Mouse (Mus musculus) hindbrain, embryonic 16.5 days (tissue): ENCODE data around the gene Tubb4b. TPM values are rescaled to one million over a fixed set of nuclear protein-coding genes. Genes with fewer than 3 reads are reported as not detected.

Experiments
- ATAC-seq: fragments of 200-750 bp; cut with Nextera tagmentation; 2 replicates; pipeline ENCODE4 v1.8.0; 2017; ENCODE audit warnings: moderate TSS enrichment, moderate library complexity
- H3K27ac ChIP-seq: fragments of 300-500 bp; sonication (generic); 2 replicates; pipeline ENCODE4 v1.5.1; 2014; ENCODE audit warnings: low read depth, mild to moderate bottlenecking, control low read depth, low read length, moderate library complexity
- H3K27me3 ChIP-seq: fragments of 300-500 bp; sonication (generic); replicated peaks from 2 replicates; pipeline ENCODE4 v1.6.1; 2014; ENCODE audit warnings: low read length; ENCODE audit not compliant: control insufficient read depth, insufficient read depth
- H3K36me3 ChIP-seq: fragments of 300-500 bp; sonication (generic); 2 replicates; pipeline ENCODE4 v1.6.1; 2014; ENCODE audit warnings: mild to moderate bottlenecking, low read length, moderate library complexity, mixed read lengths; ENCODE audit not compliant: control insufficient read depth, insufficient read depth
- H3K4me1 ChIP-seq: fragments of 300-500 bp; sonication (generic); 2 replicates; pipeline ENCODE4 v1.6.1; 2014; ENCODE audit warnings: low read depth, low read length; ENCODE audit not compliant: control insufficient read depth, insufficient read depth
- H3K4me2 ChIP-seq: fragments of 300-500 bp; sonication (generic); 2 replicates; pipeline ENCODE4 v1.6.1; 2014; ENCODE audit warnings: mild to moderate bottlenecking, low read length, control low read depth, moderate library complexity
- H3K4me3 ChIP-seq: fragments of 300-500 bp; sonication (generic); 2 replicates; pipeline ENCODE4 v1.5.1; 2014; ENCODE audit warnings: mild to moderate bottlenecking, low read length, control low read depth, moderate library complexity
- H3K9ac ChIP-seq: fragments of 300-500 bp; sonication (generic); 2 replicates; pipeline ENCODE4 v1.6.1; 2014; ENCODE audit warnings: low read depth, mild to moderate bottlenecking, control low read depth, low read length, moderate library complexity
- H3K9me3 ChIP-seq: fragments of 300-500 bp; sonication (generic); 2 replicates; pipeline ENCODE4 v1.6.1; 2014; ENCODE audit warnings: mild to moderate bottlenecking, low read length, moderate library complexity; ENCODE audit not compliant: control insufficient read depth
- WGBS: fragments of 180-500 bp; shearing (Covaris S2); extraction: QIAGEN DNeasy Blood & Tissue Kit; methylation state at CpG from one replicate; pipeline ENCODE4 v1.1.7; 2014; 5-methylcytosine and 5-hydroxymethylcytosine counted together
- polyA plus RNA-seq: library from polyadenylated mRNA; unstranded; fragments of >200 nt; fragmentation: Nextera tagmentation; extraction: Ambion mirVana; gene quantifications from 2 replicates; pipeline ENCODE4 v1.2.1, GENCODE M21; 2015

Tubb4b gene
- polyA plus RNA-seq, 1 experiment from 2014 or later, result 553 TPM

DNA sequence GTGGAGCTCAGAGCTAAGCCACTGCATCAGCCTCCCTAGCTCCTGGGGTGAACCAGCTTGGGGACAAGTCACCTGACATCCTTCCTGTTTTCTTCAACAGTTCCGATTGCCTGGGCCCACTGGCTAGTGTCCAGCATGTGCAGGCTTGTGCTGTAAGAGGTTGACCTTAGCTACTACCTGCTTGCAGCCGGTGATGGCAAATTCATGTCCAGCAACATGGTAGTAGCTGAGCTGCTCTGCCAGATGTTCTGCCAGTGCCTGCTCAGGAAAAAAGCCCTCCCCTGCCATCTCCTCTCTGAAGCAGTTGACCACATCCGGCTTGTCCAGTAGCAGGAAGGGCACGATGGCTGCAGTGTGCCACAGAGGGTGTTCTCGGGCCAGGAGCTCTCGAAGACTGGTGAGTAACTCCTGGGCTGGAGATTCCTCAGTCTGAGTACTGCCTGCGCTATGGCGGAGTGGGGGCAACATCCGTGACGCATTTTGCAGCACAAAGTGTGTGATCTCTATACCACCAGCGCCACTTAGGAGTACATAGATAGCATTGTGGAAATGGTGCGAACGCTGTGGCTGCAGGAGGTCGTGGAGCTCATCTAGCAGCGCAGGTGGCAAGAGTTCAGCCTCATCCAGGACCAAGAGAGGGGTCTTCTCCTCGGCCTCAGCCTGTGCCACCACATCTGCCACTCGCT, 29.9 kb downstream of the Tubb4b start:
- ATAC-seq, result no peak
- Histone ChIP-seq H3K27me3 (peaks cover 23% of the 10 kb centered on the region), H3K4me2 (no peak overlapping the region), H3K4me1 (no peaks in the 10 kb centered on the region), H3K9ac (no peak overlapping the region), H3K4me3 (no peak overlapping the region), H3K27ac (no peak overlapping the region), H3K36me3 (peaks cover 8% of the 10 kb centered on the region), H3K9me3 (no peaks in the 10 kb centered on the region)
- 82% methylated on average over 17 of the region's 17 CpGs for WGBS

DNA sequence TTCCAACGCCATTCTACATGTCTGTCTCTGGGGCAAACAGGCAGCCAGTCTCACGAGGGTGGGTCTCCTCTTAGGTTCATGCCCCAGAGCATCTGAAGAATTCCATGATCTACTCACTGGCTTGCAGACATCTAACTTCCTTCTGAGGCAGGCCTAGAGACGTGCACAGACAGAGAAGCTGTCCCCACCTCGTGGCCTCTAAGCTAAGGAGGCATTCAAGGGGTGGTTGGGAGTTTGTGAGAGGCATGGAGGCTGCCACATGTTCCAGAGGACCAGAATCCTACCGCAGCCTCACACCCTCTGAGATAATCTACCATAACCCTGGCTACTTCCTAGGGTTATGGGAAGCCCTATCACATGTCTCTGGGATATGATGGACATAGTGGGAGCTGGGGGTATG, 30.5 kb downstream of the Tubb4b start:
- Histone ChIP-seq H3K27me3 (peaks cover 23% of the 10 kb centered on the region), H3K36me3 (peaks cover 4% of the 10 kb centered on the region), H3K4me3 (no peak overlapping the region), H3K27ac (no peak overlapping the region), H3K4me1 (no peaks in the 10 kb centered on the region), H3K4me2 (no peak overlapping the region), H3K9me3 (no peaks in the 10 kb centered on the region), H3K9ac (no peak overlapping the region)
- no peak for ATAC-seq
- 75% methylated on average over 5 of the region's 5 CpGs for WGBS

DNA sequence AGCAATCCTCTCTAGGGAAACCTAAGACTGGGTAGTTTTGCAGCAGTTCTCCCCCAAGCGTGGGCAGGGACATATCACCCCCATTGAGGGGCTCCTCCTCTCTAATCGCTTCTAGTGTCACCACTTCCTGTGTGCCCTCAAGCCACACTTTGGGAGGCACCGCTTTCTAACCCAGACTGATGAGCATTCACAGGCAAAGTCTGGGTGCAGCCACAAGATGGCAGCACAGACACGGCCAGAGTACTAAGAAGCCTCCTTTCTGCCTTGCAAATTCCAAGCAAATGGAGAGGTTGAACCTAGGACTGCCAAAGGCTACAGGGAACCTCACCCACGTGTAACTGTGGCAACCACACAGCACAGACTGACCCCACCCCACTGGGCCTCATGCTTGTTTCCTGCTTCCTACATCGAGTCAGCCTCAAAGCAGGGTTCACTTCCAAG, 31.2 kb downstream of the Tubb4b start:
- 0% methylated on average over 6 of the region's 6 CpGs for WGBS
- Histone ChIP-seq H3K4me1 (no peaks in the 10 kb centered on the region), H3K9me3 (no peaks in the 10 kb centered on the region), H3K4me3 (no peak overlapping the region), H3K4me2 (no peak overlapping the region), H3K36me3 (no peaks in the 10 kb centered on the region), H3K9ac (0 out of 2 replicates have a peak overlapping the region, but pooled peaks have one; percentile 12), H3K27me3 (peaks cover 23% of the 10 kb centered on the region), H3K27ac (no peak overlapping the region)
- ATAC-seq, result peak; percentile 75

DNA sequence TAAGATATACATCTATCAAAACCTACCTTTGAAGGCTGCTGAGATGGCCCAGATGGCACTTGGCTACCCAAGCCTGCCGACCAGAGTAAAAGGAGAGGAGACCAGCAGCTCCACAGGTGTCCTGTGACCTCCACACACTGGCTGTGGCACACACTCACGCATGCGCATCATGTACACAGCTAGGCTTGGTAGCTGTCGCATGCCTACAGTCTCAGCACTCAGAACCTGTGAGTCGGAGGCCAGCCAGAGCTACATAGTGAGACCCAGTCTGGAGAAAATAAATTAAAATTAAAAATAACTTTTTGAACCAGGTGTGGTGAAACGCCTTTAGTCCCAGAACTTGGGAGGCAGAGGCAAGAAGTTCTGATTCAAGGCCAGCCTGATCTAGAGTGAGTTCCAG, 36.7 kb downstream of the Tubb4b start:
- Histone ChIP-seq H3K4me3 (no peak overlapping the region), H3K4me2 (no peak overlapping the region), H3K27me3 (no peaks in the 10 kb centered on the region), H3K9ac (no peak overlapping the region), H3K36me3 (no peaks in the 10 kb centered on the region), H3K4me1 (peaks cover 11% of the 10 kb centered on the region; the same call in 1 of the 2 replicates), H3K27ac (no peak overlapping the region), H3K9me3 (no peaks in the 10 kb centered on the region)
- 79% methylated on average over 6 of the region's 6 CpGs for WGBS
- no peak for ATAC-seq

DNA sequence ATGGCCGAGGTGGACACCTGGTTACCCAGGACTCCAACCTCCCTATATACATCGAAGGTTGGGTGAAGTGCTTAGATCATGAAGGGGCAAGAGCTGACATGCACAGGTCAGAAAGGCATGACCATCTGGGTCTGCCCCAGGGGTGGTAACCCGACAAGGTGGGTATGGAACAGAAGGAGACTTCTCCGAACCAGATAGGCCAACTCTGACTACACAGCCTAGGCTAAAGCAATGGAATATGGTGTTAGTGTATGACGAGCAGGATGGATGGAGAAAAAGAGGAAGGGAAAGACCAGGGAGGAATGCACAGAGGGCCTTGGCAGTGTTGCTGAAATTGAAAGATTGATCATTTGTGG, 37.9 kb downstream of the Tubb4b start:
- peak overlapping the region; percentile 83 for H3K4me2 ChIP-seq
- H3K27me3 ChIP-seq, result no peaks in the 10 kb centered on the region
- H3K4me3 ChIP-seq, result no peak overlapping the region
- ATAC-seq, result no peak
- H3K36me3 ChIP-seq, result no peaks in the 10 kb centered on the region
- no peak overlapping the region; the same call in 1 of the 2 replicates for H3K9ac ChIP-seq
- H3K4me1 ChIP-seq, result peaks cover 17% of the 10 kb centered on the region
- 28% methylated on average over 5 of the region's 5 CpGs for WGBS
- H3K27ac ChIP-seq, result no peak overlapping the region; the same call in 1 of the 2 replicates
- H3K9me3 ChIP-seq, result no peaks in the 10 kb centered on the region

DNA sequence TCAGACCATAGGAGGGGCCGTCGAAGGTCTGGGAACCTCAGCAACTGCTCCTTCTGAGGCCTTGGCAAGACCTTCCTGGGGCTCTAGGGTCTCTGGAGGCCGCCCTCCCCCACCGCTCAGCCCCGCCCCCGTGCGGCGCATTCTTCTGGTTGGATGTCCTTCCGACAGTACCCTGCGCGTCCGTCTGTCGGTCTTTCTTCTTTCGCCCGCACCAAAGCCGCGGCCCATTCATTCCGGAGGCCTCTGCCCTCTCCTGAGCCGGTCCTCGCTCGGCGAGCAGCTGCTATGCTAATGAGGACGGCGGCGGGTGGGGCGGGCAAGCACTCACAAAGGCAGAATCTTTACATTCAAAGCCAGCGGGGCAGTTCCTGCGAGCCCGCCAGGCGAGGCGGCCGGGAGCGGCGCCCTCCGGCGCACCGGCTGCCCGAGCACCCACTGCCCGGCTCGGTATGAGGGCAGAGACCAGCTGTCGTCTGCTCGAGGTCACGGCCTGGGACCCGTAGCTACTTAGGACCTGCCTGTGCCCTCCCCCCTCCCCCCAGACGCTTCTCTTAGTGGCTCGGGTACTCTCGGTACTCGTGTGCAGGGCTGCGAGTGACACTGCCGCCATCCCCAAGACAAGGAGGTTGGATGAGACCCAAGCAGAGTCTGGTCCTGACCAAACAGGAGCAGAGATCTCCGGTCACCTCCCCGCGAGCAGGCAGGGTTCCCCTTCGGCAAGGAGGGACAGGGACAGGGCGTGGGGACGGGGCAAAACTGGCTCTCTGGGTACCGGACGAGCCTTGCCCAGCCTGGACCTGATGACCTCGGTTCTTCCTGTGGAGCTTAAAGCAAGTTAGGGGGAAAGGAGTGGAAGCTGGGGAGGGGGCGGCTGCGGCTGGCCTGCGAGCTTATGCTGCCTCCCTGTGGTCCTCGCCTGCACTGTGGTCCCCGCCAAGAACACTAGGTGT, 38.6 kb downstream of the Tubb4b start:
- Histone ChIP-seq H3K9ac (peak overlapping the region; percentile 71), H3K27ac (peak overlapping the region; percentile 83), H3K4me2 (peak overlapping the region; percentile 83), H3K4me3 (peak overlapping the region; percentile 47), H3K9me3 (no peaks in the 10 kb centered on the region), H3K27me3 (no peaks in the 10 kb centered on the region), H3K4me1 (peaks cover 17% of the 10 kb centered on the region), H3K36me3 (no peaks in the 10 kb centered on the region)
- under 1% methylated on average over 54 of the region's 64 CpGs for WGBS
- ATAC-seq, result peak; percentile 73

DNA sequence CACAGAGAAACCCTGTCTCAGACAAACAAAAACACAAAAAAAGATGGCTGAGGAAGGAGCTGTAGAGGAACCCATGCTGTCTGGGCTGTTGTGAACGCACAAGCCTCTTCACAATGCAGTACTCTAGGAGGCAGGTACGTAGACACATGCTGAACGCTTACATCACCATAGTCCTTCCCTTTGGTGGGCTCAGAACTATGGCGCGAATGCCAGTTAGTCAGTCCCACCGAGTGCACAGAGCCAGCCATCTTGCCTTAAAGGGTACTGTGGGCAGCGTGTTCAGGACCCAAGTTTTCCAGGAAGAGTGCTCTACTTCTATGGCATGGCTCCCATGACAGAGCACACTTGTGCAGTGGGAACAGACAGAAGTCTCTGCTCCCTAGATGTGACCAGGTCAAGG, 40.0 kb downstream of the Tubb4b start:
- ATAC-seq, result no peak
- no peaks in the 10 kb centered on the region for H3K27me3 ChIP-seq
- no peak overlapping the region for H3K4me2 ChIP-seq
- H3K9me3 ChIP-seq, result no peaks in the 10 kb centered on the region
- peaks cover 22% of the 10 kb centered on the region for H3K4me1 ChIP-seq
- 77% methylated on average over 7 of the region's 7 CpGs for WGBS
- H3K9ac ChIP-seq, result no peak overlapping the region
- H3K4me3 ChIP-seq, result no peak overlapping the region
- no peak overlapping the region for H3K27ac ChIP-seq
- H3K36me3 ChIP-seq, result no peaks in the 10 kb centered on the region

DNA sequence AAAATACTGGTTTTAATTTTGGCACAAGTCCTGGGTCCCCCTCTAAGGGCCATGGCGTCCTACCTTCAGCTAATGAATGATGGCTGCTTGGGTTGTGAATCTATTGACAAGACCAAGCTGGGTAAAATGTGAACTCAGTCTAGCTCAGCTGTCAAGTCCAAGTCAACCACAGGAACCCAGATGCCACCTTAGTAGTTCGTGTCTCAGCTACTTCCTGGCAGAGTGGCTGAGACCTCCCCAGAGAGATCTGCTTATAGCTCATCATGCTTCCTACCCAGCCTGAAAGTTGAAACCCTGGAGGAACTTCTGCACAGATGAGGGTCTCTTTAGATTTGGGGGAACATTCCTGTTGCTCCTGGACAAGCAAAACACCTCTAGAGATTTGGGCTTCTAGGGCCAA, 41.2 kb downstream of the Tubb4b start:
- Histone ChIP-seq H3K9ac (no peak overlapping the region), H3K4me1 (peaks cover 22% of the 10 kb centered on the region), H3K4me2 (peak overlapping the region; percentile 83), H3K9me3 (no peaks in the 10 kb centered on the region), H3K36me3 (no peaks in the 10 kb centered on the region), H3K27me3 (no peaks in the 10 kb centered on the region), H3K4me3 (peak overlapping the region; percentile 75), H3K27ac (no peak overlapping the region)
- WGBS, result 31% methylated on average over 2 of the region's 2 CpGs
- no peak for ATAC-seq

DNA sequence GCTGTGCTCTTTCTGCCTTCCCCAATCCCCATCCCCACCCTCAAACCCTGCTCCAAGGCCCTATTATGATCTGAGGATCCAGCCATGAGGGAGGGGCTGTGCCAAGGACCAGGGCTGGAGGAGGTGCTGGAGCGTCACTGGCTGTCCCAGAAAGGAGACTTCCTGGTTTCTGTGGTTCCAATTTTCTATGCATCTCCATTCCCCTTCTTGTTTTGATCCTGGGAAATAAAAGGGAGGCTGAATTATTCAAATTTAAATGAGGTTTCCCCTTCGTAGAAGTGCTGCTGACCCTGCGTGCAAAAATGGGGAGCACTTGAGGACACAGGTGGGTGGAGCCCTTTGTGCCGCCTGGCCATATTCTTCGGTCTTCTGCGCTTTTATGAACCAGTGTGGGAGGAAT, 41.8 kb downstream of the Tubb4b start:
- H3K9me3 ChIP-seq, result no peaks in the 10 kb centered on the region
- H3K36me3 ChIP-seq, result no peaks in the 10 kb centered on the region
- H3K27me3 ChIP-seq, result no peaks in the 10 kb centered on the region
- peak overlapping the region; percentile 83 for H3K4me2 ChIP-seq
- H3K4me1 ChIP-seq, result peaks cover 27% of the 10 kb centered on the region
- peak overlapping the region; percentile 75 for H3K4me3 ChIP-seq
- no peak overlapping the region for H3K27ac ChIP-seq
- 13% methylated on average over 6 of the region's 6 CpGs for WGBS
- H3K9ac ChIP-seq, result no peak overlapping the region
- ATAC-seq, result no peak
